Mouse (Mus musculus) stomach, embryonic 14.5 days (tissue): Measurements from ENCODE around the gene Dnaaf5. TPM values are rescaled to one million over a fixed set of nuclear protein-coding genes. Genes with fewer than 3 reads are reported as not detected.

Source experiments
- ATAC-seq: fragments of 200-750 bp; cut with Nextera tagmentation; 2 replicates; pipeline ENCODE4 v1.8.0; 2017; ENCODE audit warnings: low read depth, moderate TSS enrichment; ENCODE audit not compliant: insufficient number of reproducible peaks, insufficient read depth, low FRiP score
- H3K27ac ChIP-seq: fragments of 300-500 bp; sonication (generic); 2 replicates; pipeline ENCODE4 v1.5.1; 2014; ENCODE audit warnings: mild to moderate bottlenecking, low read length, moderate library complexity, mixed read lengths
- H3K27me3 ChIP-seq: fragments of 300-500 bp; sonication (generic); 2 replicates; pipeline ENCODE4 v1.6.1; 2014; ENCODE audit warnings: low read length, control low read depth, mixed read lengths; ENCODE audit not compliant: control insufficient read depth, insufficient read depth
- H3K36me3 ChIP-seq: fragments of 300-500 bp; sonication (generic); 2 replicates; pipeline ENCODE4 v1.6.1; 2014; ENCODE audit warnings: mild to moderate bottlenecking, control low read depth, low read length, moderate library complexity, mixed read lengths; ENCODE audit not compliant: control insufficient read depth, insufficient read depth
- H3K4me1 ChIP-seq: fragments of 300-500 bp; sonication (generic); 2 replicates; pipeline ENCODE4 v1.6.1; 2014; ENCODE audit warnings: low read length, control low read depth, mixed read lengths; ENCODE audit not compliant: control insufficient read depth, insufficient read depth
- H3K4me2 ChIP-seq: fragments of 300-500 bp; sonication (generic); replicated peaks from 2 replicates; pipeline ENCODE4 v1.6.1; 2014; ENCODE audit warnings: low read depth, low read length, control low read depth
- H3K4me3 ChIP-seq: fragments of 300-500 bp; sonication (generic); 2 replicates; pipeline ENCODE4 v1.5.1; 2014; ENCODE audit warnings: low read depth, low read length, control low read depth
- H3K9ac ChIP-seq: fragments of 300-500 bp; sonication (generic); replicated peaks from 2 replicates; pipeline ENCODE4 v1.6.1; 2014; ENCODE audit warnings: low read depth, mild to moderate bottlenecking, control low read depth, low read length, moderate library complexity, mixed read lengths
- H3K9me3 ChIP-seq: fragments of 300-500 bp; sonication (generic); 2 replicates; pipeline ENCODE4 v1.6.1; 2016; ENCODE audit warnings: low read depth, low read length, control low read depth; ENCODE audit not compliant: control insufficient read depth
- WGBS: fragments of 180-500 bp; shearing (Covaris S2); extraction: QIAGEN DNeasy Blood & Tissue Kit; methylation state at CpG from one replicate; pipeline ENCODE4 v1.1.7; 2014; 5-methylcytosine and 5-hydroxymethylcytosine counted together
- polyA plus RNA-seq: library from polyadenylated mRNA; unstranded; fragments of >200 nt; fragmentation: Nextera tagmentation; extraction: Ambion mirVana; gene quantifications from 2 replicates; pipeline ENCODE4 v1.2.1, GENCODE M21; 2014

Gene Dnaaf5
- 6.4 TPM in 2 replicates for polyA plus RNA-seq

DNA sequence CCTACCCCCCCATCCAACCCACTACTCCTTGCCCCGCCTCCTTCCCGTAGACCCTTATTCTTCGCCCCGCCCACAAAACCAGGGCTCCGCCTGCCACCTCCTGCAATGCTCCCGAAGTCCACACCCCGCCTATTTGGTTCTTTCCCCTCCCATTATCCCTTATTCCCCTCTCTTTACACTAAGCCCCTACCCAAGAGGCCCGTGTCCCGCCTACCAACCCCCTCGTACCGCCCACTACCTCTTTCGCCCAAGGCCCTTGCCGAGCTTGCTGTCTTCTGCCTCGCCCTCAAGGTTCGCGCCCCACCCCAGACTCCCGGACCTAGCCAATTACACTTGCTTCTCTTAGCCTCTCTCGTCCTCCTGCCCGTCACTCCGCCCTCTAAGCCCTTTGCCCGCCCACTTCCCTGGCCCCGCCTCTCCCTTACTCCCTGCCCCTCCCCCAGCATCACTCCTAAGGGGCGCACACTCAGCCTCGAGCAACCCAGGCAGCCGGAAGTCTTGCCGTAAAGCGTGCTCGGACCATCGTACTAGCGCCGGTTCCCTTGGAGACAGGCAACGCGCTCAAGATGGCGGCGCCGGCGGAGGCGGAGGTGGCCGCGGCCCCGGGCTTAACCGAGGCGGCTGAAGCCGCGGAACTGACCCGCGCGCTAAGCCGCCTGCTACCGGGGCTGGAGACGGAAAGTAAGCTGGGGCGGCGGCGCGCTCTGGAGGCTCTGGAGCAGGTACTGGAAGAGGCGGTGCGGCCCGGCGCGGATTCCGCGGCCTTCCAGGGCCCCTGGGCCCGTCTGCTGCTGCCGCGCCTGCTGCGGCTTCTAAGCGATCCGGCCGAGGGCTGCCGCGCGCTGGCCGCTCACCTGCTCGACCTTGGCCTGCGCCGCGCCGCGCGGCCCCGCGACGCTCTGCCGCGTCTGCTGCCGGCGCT lies at the start of gene Dnaaf5, which contains the start of gene Prkar1b:
Gene Dnaaf5 (plus strand): TSS at position 543 of the 922 bp plus-strand sequence.
Gene Prkar1b (minus strand): TSS at position 321 of the 922 bp plus-strand sequence.
- Histone ChIP-seq H3K36me3 (peaks cover 16% of the 10 kb centered on the region), H3K4me3 (peak within 1 kb of the TSS; percentile 79), H3K9me3 (no peaks in the 10 kb centered on the region), H3K27me3 (no peaks in the 10 kb centered on the region), H3K27ac (peak within 1 kb of the TSS; percentile 36; the same call in 1 of the 2 replicates), H3K4me2 (peak within 1 kb of the TSS; percentile 83), H3K4me1 (peaks cover 9% of the 10 kb centered on the region), H3K9ac (peak within 1 kb of the TSS; percentile 67)
- peak; percentile 96 for ATAC-seq
- WGBS: under 1% methylated on average over 87 of the region's 87 CpGs

DNA sequence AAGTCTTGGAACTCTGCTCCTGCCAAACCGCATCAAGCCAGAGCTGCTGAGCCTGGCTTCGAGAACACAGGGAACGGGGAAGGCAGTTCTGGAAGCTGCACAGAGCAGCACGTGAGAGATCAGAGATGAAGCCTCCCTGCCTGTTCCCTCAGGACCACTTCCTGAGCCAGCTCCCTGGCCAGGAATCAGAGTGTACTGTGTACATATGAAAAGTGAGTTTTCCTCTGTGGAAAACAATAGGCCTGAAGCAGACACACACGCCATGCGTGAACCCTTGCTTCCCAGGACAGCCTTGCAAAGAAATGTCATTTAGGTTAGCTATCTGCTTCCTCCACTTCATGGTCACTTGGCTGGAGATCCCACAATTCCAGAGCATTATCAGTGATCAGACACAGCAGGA lies 48.2 kb upstream of the Dnaaf5 start:
- H3K9me3 ChIP-seq: no peaks in the 10 kb centered on the region
- no peaks in the 10 kb centered on the region for H3K36me3 ChIP-seq
- H3K27ac ChIP-seq: no peak overlapping the region
- no peak overlapping the region for H3K4me2 ChIP-seq
- ATAC-seq: no peak
- 62% methylated on average over 6 of the region's 6 CpGs for WGBS
- H3K9ac ChIP-seq: no peak overlapping the region
- H3K27me3 ChIP-seq: no peaks in the 10 kb centered on the region
- peaks cover 7% of the 10 kb centered on the region; the same call in 1 of the 2 replicates for H3K4me1 ChIP-seq
- no peak overlapping the region for H3K4me3 ChIP-seq

DNA sequence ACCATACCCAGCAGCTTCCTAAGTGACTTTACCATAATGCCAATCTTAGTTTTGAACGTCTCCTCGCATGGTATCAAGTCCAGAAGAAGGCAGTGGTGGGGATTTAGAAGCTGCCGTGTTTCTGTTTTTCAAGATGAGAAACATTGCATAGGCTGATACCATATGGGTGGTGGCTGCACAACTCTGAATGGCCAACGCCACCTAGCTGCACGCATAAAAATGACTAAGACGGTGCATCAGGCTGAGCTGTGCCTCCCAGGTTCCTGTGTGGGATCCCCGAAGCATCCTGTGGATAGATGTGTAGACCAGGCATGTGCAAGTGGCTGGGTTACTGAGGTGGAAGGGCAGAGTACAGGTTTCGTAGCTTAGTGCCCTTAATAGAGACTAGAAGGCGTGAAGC lies 42.2 kb upstream of the Dnaaf5 start:
- no peaks in the 10 kb centered on the region for H3K9me3 ChIP-seq
- H3K27me3 ChIP-seq: no peaks in the 10 kb centered on the region
- 71% methylated on average over 9 of the region's 9 CpGs for WGBS
- no peak overlapping the region for H3K4me2 ChIP-seq
- no peaks in the 10 kb centered on the region; the same call in 1 of the 2 replicates for H3K4me1 ChIP-seq
- no peak overlapping the region for H3K27ac ChIP-seq
- no peak for ATAC-seq
- no peak overlapping the region for H3K9ac ChIP-seq
- no peak overlapping the region for H3K4me3 ChIP-seq
- H3K36me3 ChIP-seq: peaks cover 8% of the 10 kb centered on the region; the same call in 1 of the 2 replicates

DNA sequence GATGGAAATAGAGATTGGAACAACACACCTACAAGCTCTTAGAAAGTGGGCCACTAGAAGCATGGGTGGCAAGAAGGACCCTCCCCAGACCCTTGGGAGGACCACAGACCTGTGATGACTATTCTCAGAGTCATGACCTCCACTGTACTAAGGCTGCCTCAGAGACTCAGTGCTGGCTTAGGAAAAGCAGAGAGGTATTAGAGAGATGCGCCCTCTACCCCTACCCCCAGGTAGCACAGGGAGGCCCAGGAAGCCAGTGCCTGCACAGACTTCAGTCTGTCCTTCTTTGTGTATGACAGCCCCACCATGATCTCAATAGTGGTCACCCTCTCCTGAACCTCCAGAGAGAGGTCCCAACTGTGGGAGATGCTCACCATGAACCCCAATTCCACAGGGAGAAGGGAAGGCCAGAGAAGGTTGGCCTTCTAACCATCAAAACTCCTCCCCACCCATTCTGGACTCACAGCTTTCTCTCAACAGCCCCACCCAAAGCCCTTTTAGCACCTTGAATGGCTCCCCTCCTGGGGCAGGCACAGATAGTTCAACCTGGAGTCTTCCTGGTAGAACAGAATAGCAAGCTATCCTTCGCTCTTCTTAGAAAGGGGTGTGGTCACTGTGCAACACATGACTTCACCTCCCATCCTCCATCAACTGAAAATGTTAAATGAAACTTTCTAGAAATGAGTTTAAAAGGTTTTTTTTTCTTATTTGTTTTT lies 39.7 kb upstream of the Dnaaf5 start:
- no peak overlapping the region for H3K4me2 ChIP-seq
- no peak overlapping the region for H3K27ac ChIP-seq
- H3K36me3 ChIP-seq: peaks cover 8% of the 10 kb centered on the region; the same call in 1 of the 2 replicates
- no peak overlapping the region for H3K4me3 ChIP-seq
- ATAC-seq: no peak
- H3K4me1 ChIP-seq: no peaks in the 10 kb centered on the region; the same call in 1 of the 2 replicates
- H3K9ac ChIP-seq: no peak overlapping the region
- WGBS: 93% methylated on average over 2 of the region's 2 CpGs
- no peaks in the 10 kb centered on the region for H3K9me3 ChIP-seq
- no peaks in the 10 kb centered on the region for H3K27me3 ChIP-seq

DNA sequence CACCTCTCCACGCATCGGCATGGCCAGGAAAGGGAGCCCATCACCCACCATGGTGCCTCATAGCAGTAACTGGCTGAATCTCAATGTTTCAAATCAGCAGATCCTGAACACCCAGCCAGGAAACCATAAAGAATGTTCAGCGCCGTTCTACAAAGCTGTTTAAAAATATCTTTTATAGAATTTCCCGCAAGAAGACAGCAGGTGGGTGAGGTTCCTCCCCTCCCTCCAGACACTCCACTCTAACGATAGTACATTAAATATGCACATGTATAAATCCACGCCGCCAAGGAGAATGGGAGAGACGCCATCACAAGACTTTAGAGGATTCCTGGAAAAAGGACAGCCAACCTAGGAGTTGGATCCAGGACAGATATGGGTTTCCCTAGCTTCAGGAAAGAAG lies 38.0 kb upstream of the Dnaaf5 start:
- H3K4me2 ChIP-seq: no peak overlapping the region
- no peak for ATAC-seq
- no peak overlapping the region for H3K27ac ChIP-seq
- no peaks in the 10 kb centered on the region for H3K27me3 ChIP-seq
- peaks cover 8% of the 10 kb centered on the region; the same call in 1 of the 2 replicates for H3K36me3 ChIP-seq
- no peaks in the 10 kb centered on the region; the same call in 1 of the 2 replicates for H3K4me1 ChIP-seq
- 67% methylated on average over 9 of the region's 9 CpGs for WGBS
- no peak overlapping the region for H3K9ac ChIP-seq
- no peaks in the 10 kb centered on the region for H3K9me3 ChIP-seq
- no peak overlapping the region for H3K4me3 ChIP-seq

DNA sequence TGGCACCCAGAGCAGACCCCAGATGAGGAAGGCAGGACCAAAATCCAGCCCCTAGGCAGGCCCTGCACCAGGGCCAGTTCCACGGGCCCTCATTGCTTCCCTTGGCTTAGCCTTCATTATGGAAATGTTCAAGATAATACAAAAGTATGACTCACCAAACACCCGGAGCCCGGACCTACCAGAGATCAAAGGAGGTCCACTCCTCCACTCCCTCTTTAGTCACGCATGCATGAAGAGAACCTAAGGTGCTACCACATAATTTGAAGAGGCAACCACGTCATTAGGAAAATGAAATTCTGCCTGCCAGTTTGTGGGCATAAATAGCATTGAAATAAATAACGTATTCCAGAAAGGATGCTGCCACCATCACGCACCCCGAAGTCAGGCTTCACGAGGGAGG lies 37.6 kb upstream of the Dnaaf5 start:
- H3K4me3 ChIP-seq: no peak overlapping the region
- no peak for ATAC-seq
- WGBS: 75% methylated on average over 9 of the region's 9 CpGs

DNA sequence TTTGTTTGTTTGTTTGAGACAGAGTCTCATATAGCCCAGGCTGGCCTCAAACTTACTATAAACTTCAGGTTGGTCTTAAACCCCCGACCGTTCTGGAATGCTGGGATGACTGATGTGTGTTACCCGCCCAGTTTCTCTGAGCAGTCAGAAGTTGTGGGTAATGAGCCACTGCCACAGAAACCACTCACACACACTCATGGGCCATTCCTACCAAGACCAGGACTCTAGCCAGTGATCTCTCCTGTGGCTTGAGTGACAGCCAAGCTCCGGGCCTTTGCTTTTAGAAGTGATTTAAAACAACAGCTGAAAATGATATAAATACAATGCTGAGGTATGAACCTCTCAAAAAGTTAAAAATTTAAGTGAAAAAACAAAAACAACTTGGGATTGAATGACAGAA lies 35.1 kb upstream of the Dnaaf5 start:
- Histone ChIP-seq H3K9me3 (no peaks in the 10 kb centered on the region), H3K36me3 (no peaks in the 10 kb centered on the region), H3K4me2 (no peak overlapping the region), H3K27me3 (no peaks in the 10 kb centered on the region), H3K4me3 (no peak overlapping the region), H3K27ac (no peak overlapping the region), H3K9ac (no peak overlapping the region), H3K4me1 (peaks cover 4% of the 10 kb centered on the region; the same call in 1 of the 2 replicates)
- no peak for ATAC-seq
- 67% methylated on average over 4 of the region's 4 CpGs for WGBS

More for the DNA sequence above, 37.6 kb upstream of the Dnaaf5 start:
- Histone ChIP-seq H3K4me2 (no peak overlapping the region), H3K27me3 (no peaks in the 10 kb centered on the region), H3K4me1 (no peaks in the 10 kb centered on the region; the same call in 1 of the 2 replicates), H3K9me3 (no peaks in the 10 kb centered on the region), H3K27ac (no peak overlapping the region), H3K9ac (no peak overlapping the region), H3K36me3 (peaks cover 7% of the 10 kb centered on the region; the same call in 1 of the 2 replicates)

DNA sequence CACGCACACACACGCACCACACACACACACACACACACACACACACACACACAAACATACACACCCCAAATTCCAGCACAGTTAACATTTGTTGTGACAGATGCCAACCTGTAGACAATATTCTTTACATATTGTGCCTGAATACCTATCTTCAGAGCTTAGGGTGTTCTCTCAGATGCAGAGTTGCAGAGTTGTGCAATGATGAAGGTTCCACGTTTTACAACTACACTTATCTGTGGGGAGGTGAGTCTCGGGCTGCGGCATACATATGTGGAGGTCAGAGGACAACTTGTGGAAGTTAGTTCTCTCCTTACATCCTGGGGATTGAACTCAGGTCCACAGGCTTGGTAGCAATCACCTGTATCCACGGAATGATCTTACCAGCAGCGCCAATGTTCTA lies 34.5 kb upstream of the Dnaaf5 start:
- H3K4me3 ChIP-seq: no peak overlapping the region
- ATAC-seq: no peak
- no peaks in the 10 kb centered on the region for H3K27me3 ChIP-seq
- no peaks in the 10 kb centered on the region for H3K9me3 ChIP-seq
- H3K4me1 ChIP-seq: peaks cover 4% of the 10 kb centered on the region; the same call in 1 of the 2 replicates
- no peaks in the 10 kb centered on the region for H3K36me3 ChIP-seq
- H3K27ac ChIP-seq: no peak overlapping the region
- H3K4me2 ChIP-seq: no peak overlapping the region
- no peak overlapping the region for H3K9ac ChIP-seq
- WGBS: 89% methylated on average over 7 of the region's 7 CpGs
